Mouse (Mus musculus) MEL-GATA-1-ER (cell line): Measurements from ENCODE around the gene Rsph9.
A peak's percentile ranks its signal among the peaks of the same experiment; 100 is the strongest.

Source experiments
- DNase-seq: peaks from one replicate; pipeline ENCODE4 v3.0.0-alpha.2; 2012; ENCODE audit warnings: low read depth; ENCODE audit errors: extremely low read depth

The Rsph9 gene

DNA sequence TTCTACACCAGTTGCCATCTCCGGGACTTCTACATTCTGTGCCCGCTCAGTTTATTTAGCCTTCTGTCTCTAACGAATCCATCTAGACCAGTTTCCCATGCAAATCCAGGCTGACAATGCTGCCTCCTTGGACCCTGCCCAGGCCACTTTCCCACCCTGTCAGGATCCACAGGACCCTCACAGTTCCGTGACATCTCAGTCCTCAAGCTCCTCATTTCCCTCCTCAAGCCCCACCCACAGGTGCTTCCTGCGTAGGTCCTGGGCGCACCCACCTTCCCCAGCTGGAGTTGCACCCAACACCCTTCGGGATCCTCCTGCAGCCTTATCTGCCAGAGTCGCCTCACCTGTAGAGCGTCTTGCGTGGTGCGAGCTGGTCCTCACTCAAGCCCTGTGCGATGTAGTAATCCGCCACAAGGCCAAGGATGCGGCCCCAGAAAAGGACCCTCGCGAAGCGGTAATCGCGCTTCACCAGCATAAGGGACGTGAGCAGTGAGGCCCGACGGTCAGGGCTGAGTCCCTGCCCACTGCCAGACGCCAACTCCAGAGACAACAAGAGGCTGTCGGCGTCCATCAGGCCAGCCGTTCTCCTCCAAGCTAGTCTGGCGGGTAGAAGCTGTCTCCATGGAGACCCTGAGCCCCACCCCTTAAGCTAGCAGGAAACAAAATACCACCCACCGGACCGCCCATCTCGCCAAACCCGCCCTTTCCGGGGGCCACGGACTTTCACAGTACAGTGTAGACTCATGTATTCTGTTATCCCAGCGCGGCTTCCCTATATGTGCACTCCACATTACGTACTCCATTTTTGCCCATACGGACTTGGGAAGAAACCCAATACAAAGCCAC is at the start of gene Rsph9:
TSS of gene Rsph9 (minus strand) at position 639 of the 846 bp plus-strand sequence.
- DNase-seq, result peak; percentile 49

DNA sequence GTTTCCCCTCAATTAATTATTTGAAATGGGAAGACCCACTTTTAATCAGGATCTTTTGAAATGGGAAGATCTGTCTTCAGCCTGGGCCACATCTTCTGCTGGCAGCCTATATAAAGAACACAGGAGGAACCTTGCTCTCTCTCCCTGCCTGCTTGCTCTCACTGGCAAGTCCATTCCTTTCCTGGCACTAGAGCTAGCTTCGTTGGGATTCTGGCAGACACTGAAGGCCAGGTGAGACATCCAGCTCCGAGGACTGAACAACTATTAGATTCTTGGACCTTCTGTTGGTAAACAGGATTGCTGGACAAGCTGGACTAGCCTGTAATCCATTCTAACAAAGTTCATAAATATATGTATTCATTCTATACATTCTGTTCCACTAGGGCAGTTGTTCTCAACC is 44.8 kb upstream of the Rsph9 start:
- DNase-seq, result no peak

DNA sequence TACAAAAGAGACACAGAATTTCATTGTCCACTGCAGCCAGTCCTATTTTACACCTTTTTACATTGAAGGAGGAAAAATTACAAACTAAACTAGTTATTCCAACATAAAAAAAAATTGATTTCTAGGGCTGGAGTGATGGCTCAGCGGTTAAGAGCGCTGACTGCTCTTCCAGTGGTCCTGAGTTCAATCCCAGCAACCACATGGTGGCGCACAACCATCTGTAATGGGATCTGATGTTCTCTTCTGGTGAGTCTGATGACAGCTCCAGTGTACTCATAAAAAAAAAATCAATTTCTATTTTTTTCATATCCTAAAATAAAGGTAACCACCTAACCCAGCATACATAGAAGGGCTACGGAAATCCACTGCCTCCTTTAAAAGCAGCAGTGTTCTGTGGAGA is 38.3 kb upstream of the Rsph9 start:
- DNase-seq, result no peak

DNA sequence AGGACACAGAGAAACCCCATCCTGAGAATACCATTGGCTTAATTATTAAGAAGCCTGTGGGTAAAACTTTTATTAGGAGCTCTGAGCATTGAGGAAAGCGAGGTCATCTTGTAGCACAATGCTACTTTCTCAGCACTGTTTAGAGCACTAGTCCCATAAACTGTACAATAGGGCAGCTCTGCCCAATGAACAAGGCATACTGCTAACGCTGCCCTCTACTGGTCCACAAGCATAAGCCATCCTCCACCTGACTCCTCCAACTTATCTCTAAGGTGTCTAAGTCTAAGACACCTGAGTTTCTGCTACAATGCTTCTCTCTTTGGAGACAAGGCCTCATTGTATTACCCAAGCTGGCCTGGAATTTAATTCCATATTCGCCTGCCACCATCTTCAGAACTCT is 26.5 kb upstream of the Rsph9 start:
- no peak for DNase-seq

DNA sequence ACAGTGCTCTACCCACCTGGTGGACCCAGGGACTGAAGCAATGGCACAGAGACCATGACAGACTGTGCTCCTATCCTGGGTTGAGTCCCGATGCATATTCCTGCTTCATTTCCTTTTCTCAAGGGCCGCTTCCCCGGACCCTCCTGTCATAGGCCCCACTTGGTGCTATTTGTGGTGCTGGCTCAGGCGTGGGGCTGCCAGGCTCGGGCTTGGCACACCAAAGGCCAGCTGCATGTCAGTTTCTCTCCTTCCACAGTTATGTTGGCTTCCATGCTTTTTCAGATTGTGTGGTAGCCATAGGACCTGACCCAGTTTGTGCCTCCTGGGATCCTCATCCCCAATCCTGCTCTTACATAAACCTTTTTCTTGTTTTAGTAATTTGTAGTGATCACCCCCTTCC is 24.8 kb upstream of the Rsph9 start:
- DNase-seq, result no peak

DNA sequence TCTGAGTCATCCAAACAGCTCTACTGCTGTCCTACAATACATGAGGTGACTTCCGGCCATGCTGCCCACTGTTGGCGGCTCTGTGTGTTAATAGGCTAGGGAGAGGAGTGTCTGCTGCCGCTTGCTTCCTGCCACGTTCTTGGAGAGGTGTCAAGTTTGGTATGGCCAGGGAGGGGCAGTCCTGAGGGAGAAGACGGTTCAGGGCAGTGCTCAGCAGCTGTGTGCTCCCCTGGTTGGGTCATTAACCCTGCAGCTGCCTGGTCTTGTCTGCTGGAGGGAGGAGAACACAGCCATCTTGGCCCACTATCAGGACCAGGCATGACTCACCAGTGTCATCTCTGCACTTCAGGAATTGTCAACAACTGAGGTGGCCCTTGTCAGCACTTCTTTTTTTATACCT is 24.3 kb upstream of the Rsph9 start:
- no peak for DNase-seq

DNA sequence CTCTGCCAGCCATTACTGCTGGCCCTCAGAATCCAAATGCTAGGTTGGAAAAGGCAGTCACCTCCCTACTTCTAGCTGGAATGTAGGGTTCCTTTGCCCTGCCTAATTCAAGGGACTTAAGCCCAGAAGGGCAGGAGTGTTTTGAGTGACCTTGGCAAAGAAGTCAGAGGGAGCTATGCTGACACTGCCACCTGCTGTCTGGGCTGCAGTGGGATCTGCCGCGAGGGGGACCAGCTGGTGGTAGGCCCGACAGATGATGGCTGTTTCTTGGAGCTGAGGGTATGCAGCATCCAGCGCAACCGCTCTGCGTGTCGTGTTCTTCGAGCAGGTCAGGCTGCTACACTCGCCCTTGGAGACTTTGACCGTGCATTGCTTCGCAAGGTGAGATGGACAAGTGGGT is 23.0 kb upstream of the Rsph9 start:
- DNase-seq, result no peak

DNA sequence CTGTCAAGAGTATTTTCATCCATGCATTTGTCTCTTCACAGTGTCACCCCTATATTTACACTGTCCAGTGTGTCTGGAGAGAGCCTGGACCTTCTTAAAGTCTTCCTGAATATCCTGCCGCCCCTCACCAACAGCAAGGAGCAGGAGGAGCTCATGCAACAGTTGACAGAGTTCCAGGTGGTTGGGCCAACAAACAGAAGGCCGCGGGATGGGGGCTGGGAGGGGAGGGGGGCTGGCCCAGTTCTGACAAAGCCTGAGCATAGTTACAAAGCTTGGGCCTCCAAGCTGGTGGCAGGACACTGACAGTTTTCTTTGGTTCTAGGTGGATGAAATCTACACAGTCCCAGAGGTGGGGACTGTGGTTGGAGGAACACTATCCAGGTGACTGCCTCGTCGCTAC is 22.3 kb upstream of the Rsph9 start:
- no peak for DNase-seq

DNA sequence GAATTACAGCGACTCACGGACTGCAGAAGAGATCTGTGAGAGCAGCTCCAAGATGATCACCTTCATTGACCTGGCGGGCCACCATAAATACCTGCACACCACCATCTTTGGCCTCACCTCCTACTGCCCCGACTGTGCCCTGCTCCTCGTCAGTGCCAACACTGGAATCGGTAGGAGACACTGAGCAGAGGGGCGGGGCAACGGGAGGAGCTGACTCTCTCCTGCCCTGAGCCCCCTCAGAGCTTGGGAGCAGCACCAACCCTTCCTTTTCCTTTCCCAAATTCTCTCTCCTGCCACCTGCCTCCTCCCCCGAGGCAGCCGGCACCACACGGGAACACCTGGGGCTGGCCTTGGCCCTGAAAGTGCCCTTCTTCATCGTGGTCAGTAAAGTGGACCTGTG is 21.4 kb upstream of the Rsph9 start:
- no peak for DNase-seq

DNA sequence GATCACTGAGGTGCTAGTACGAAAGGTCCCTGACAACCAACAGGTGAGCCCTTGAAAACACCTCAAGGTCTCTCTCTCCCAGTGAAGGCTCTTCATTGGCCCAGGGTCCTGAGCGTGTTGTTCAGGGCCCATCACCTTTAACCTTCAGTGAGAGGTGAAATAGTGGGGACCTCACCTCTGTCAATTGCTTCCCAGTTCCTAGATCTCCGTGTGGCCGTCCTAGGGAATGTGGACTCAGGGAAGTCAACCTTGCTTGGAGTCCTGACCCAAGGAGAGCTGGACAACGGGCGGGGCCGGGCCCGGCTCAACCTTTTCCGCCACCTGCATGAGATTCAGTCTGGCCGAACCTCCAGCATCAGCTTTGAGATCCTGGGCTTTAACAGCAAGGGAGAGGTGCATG is 20.8 kb upstream of the Rsph9 start:
- no peak for DNase-seq

DNA sequence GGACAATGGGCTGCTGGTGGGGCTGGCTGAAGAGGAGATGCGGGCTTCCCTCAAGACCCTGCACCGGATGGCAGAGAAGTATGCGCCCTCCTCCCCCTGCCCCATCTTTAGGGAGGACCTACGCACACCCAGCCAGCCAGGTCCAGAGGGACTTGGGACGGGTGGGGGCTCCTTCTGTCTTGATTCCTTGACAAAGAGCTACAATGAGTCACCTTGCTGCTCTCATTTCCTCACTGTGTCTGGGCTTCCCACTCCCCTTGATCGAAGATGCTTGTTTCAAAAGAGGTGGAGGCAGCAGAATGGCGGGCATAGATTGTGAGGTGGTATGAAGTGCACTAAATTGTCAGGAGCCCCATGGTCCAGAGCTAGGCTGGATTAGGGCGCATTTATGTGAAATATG is 20.3 kb upstream of the Rsph9 start:
- no peak for DNase-seq

DNA sequence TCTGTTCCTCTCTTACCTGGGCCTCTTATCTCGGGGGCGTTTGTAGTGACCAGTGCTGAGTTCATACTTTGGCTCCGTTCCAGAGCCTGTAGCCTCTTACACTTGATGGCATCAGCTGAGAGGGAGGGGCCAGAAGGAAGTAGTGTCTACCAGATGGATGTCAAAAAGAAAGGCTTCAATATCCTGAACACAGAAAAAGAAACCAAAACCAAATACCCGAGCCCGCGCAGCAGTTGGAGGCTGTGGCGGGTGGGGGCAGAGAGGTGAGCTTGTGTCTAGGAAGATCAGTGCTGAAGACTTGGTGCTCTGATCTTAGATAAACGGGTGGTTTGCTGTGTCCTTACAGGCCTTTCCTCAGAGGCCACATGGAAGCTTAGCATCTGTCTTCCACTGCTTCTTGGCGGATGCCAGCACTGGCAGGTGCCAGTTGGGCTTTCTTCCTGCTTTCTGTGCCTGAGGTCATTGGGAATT is 19.0 kb upstream of the Rsph9 start:
- DNase-seq, result no peak

DNA sequence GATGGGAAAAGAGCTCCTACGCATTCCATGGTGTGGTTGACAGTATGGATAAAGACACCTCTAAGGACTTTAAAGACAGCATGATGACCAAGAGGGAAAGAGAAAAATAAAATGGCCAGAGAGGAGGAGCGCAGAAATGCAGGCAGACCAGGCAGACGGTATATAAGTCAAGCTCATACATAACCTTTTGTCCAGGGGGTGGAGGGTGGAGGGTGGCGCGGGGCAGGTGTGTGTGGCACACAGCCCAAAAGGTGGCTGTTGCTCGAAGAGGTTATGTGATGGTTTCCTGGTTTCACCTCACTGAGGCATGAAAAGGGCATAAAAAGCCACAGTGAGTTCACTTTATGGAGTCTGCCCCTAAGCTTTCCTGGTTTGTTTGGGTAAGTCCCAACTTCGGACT is 18.5 kb upstream of the Rsph9 start:
- DNase-seq, result no peak

DNA sequence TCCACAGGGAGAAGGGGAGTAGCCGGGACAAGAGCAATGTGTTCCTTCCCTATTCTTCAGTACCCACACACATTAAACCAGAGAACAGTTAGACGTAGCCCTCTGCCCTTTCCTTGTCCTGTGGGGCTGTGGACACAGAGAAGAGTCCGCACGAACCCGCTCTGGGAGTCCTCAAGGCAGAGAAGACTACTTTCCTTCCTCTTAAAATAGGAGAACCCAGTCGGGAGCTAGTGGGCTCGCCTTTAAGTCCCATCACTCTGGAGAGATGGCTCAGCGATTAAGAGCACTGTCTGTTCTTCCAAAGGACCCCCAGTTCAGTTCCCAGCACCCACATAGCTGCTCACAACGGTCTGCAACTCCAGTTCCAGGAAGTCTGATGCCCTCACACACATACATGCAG is 17.7 kb upstream of the Rsph9 start:
- no peak for DNase-seq

DNA sequence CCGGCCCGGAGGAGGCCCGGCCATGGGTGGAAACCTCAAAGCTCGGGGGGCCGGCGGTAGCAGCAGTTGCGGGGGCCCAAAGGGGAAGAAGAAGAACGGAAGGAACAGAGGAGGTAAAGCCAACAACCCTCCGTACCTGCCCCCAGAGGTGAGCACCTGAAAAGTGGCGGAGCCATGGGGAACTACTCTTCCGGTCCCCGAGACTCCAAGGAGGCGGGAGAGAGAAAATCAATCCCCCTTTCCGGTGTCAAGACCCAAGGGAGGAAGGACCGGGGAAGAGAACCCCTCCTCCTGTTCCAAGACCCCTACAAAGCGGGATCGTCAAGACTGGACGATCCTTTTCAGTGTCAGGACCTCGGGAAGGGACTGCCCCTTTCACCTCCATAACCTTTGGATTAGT is 17.2 kb upstream of the Rsph9 start:
- DNase-seq, result no peak

DNA sequence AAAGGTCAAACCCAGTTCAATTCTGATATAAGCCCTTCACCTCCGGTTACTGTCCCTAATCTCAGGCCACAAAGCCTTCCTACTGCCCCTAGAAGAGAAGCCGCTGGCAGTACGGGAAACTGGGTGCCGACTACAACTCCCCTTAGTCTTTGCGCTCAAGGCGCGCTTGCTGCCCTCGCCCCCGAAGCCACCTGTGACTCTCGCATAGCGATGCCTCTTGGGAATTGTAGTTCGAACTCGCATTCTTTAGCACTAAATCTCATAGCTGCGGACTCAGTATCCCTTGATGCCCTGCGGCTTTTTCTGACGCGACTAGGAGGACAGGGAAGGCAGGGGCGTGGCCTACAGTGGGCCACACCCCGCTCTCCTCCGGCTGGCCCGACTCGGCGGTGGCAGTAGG is 16.7 kb upstream of the Rsph9 start, which contains the start of gene Gtpbp2:
TSS of gene Gtpbp2 (plus strand) at position 347 of the 400 bp plus-strand sequence.
- DNase-seq, result peak; percentile 99

DNA sequence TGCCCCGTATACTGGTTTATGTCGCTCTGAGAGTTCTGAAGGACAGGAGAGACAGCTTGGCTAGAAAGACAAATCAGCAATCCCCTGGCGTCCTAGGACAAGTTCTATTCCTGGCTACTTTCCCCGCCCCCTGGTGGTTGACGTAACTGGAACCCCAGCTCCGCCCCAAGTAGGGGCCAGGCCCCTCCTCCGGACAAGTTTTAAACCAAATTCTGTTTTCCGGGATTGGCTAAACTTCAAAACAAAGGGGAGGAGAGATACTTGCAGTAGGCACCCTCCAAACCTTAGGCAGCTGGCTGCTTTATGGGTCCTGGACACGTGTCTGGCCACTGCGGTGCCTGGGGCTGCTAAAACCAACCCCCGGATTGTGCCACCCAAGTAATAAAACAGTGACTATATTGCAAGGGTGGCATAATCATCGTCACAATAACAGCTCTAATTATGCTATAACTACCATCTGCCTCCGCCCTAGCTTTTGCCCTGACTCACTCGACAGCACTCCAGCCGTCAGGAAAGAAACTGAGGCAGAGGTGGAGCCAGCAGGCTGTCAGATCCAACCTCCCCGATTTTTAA is 16.2 kb upstream of the Rsph9 start:
- peak; percentile 92 for DNase-seq

DNA sequence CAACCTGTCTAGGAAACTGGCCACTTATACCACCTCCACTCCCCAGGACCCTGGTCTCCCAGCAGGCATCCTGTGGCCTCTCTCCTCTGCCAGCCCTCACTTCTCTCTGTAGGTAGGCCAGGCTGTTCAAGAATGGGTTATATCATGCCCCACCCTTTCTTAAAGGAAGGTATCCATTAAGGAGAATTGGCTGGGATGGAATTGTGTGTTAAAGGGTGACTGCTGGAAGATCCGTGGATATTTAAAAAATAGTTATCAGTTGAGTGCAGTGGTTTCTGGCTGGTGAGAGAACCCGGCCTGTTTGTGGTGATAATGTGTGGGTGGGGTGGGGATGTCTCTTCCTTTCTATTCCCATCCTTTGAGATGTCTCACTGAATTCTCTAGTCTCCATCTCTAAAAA is 15.2 kb upstream of the Rsph9 start:
- peak; percentile 74 for DNase-seq

DNA sequence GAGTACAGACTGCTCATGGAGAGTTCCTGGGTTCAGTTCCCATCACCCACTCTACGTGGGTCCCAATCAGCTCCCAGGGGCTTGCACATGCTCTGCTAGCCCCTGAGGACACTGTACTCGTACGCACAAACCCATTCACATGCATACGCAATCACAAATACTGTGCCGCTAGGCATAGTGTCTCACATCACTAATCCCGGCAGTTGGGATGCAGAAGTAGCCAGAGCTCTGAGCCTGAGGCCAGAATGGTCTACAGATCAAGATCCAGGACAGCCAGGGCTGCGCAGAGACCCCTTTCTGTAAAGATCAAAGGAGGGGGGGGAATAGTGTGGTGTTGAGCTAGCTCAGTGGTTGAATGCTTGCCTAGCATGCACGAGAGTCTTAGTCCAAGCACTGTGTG is 13.1 kb upstream of the Rsph9 start:
- DNase-seq, result no peak

DNA sequence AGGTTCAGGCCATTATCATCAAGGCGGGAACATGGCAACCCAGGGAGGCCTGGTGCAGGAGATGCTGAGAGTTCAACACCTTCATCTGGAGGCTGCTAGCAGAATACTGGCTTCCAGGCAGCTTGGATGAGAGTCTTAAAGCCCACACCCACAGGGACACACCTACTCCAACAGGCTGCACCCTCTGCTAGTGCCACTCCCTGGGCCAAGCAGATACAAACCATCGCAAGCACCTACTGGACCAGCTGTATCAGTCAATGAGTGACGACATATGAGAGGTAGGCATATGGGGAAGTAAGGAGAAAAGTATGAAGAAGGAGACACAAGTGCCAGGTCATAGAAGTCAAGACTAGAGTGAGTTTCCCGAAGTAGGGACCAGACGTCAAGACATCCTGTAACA is 12.7 kb upstream of the Rsph9 start:
- DNase-seq, result no peak

DNA sequence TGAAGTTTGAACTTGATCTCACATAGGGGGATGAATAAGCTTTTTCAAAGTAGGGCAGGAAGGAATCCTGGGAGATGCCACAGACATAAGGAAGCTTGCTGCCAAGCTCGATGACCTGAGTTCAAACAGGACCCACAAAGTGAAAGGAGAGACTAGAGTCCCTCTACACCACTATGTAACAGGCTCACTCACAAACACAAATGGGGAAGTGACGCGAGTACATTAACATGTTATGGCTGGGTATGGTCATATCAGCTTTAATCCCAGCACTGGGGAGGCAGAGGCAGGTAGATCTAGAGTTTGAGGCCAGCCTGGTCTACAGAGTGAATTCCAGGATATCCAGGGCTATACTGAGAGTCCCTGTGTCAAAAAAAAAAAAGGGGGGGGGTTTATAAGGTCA is 10.3 kb upstream of the Rsph9 start:
- no peak for DNase-seq

DNA sequence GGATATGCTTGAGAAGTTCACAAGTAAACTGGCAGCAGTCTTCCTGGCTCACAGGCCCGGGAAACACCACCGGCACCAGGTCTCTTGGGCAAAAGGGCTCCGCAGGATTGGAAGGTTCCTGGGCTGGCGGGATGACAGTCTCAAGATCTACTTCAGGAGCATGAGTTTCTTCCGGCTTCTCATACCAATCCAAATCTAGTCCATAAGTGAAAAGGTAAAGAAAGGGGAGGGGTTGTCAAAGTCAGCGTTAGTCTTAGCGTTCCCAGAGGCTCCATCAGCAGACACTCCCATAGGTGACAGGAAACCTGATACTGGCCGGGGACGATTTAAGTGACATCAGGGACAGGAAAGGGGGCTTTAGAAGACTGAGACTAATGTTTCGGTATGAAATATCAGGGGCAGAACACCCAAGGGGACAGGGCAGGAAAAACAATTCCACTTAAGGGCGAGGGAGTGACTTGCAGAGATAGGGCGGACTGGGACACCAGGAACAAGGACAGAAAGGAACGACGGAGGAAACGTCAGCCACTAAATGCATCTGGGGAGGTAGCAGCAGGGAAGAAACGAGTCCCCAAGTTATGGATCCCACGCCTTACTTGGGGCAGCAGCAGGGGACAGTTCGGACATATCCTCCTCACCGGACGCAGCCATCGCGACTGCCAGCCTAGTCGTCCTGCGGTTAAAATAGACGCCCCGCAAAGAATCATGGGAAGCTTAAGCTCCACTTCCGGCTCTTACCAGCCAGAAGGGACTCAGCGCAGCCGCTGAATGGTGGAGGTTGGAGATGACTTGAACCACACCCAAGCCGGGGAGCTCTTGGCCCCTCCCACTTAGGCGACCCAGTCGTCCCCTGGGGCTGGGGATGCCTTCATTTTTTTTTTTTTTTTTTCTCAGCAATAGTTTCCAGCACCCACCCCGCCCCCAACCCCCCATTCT is 9.1 kb upstream of the Rsph9 start, which contains the start of gene Mad2l1bp:
TSS of gene Mad2l1bp (minus strand) at position 707 of the 936 bp plus-strand sequence.
- DNase-seq, result peak; percentile 94
